Mouse (Mus musculus) layer of hippocampus, postnatal 14 days (tissue): Measurements from ENCODE around the gene Kcnq1. TPM values are rescaled to one million over a fixed set of nuclear protein-coding genes. Genes with fewer than 3 reads are reported as not detected.

Experiments used
- DNase-seq, 2 experiments: peaks; one replicate each; pipeline ENCODE4 v3.0.0; 2021 to 2022; ENCODE audit warnings: low spot score in 2 of 2, mixed read lengths in 1 of 2
- total RNA-seq, 2 experiments: library from RNA; stranded (reverse); gene quantifications; 2 replicates each; pipeline ENCODE4 v1.2.3; 2021

The Kcnq1 gene
- total RNA-seq, 2 experiments from 2014 or later = 1.0 to 1.6 TPM

DNA sequence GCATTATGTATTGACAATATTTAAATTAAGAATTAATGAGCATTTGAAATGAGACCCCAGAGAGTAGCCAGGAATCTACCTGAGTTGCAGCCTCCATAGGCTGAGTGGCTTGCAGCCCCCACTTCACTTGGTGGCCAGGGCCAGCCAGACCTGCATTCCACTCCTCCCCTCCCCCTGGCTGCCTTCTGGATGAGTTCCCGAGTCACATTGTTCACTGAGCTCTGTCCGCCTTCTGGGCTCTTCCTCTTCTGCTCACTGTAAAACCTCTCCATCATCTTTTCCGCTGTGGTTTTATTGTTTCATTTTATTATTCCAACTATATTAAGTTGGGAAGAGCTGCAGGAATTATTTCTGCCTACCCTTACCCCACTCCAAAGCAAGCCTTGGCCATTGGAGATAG, 204.1 kb downstream of the Kcnq1 start:
- no peak for DNase-seq

DNA sequence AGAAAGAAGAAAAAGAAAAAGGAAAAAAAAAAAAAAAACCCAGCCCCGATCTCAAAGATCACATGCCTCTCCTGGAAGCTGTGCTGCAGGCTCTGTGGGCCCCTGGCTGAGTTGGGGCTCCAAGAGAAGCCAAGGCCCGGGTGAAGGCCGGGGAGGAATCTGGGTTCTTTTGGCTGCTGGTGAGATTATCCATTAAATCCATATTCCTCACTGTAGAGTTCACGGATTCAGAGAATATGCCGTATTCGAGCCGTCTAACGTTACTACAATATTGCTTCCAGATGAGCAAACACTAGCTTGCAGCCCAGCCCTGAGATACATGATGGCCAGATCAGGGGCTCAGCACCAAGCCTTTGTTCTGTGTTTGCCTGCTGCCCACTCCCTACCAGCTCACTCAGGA, 204.7 kb downstream of the Kcnq1 start:
- no peak for DNase-seq

DNA sequence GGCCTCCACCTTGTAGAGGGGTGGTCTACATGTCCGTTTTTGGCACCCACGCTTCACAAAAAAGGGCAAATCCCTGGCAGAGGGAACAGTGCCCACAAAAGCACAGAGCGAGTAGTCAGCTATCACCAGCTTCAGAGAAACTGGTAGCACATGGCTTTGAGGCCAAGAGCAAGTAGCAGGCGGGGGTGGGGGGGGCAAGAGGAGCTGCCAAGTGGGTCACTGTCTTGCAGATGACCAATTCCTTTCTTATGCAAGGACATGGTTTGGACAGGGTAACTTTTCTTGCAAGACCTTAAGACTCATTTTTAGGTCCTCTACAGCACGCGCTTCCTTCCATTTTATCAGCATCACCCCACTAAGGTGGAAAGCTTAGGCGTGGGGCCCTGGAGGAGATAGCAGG, 205.3 kb downstream of the Kcnq1 start:
- no peak for DNase-seq

DNA sequence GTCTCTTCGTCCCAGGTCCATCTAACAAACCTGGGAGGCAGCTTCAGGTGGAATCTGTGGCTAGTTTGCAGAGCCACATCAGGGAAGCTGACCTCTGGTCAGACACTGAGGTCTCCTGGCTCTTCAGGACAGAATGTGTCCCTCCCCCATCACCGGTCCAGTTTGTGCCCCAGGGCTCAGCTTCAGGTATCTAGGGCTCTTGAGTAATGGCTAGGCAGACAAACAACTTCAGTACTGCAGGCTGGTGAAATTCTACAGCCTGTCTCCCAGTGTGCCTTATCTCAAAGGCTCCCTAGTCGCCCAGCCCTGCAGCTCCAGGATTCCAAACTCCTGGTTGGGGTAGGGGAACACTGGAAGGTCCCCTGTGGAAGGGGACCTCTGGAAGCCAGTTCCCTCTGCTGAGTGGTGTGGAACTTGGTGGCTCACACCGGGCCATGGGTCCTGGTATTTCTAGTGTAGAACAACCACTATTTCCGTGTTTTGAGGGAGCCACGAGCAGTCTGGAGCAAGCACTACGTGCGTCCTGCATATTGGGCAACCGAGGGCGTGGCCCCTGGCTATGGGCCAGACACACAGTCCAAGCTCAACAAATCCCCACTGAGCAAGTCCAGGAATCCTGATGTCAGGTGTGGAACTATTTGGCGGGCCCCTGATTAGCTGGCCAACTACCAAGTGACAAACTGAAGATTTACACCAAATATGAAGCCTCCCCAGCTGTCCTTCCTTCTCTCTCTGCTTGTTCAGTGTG, 207.6 kb downstream of the Kcnq1 start:
- DNase-seq = no peak

DNA sequence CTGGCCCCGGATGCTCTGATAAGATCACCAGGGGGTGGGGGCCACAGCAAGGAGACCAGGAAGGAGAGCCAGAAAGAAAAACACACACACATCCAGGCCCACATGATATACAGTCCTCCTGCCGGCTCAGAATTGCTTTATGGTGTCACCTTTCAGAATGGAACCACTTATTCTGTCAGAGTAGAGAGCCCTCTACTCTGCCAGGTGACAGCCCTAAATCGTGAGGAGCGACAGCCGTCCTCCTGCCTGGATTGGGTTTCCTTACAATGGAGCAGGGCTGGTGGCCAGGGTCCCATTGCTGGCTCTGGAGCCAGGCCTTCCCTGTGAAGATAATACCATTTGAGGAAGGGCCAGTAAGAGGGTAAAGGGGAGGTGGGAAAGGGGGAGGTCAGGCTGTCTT, 212.3 kb downstream of the Kcnq1 start:
- no peak for DNase-seq

DNA sequence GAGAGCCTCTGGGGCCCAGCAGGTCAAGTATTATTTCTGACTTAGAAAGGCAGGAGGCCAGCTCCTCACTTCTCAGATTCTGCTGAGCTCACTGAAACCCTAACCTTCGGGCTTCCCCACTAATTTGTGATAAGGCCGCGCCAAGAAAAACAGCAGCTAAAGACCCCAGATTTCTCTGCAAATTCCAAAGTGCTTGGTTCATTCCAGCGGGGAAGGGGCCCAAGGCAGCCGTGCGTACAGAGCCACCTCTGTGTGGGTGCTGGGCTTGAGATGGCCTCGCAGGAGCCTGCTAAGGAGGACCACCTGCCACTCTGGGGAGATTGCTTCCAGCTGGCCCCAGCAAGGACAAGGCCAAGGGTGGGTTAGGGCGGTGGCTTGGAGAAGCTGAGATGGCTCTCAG, 214.2 kb downstream of the Kcnq1 start:
- no peak for DNase-seq

DNA sequence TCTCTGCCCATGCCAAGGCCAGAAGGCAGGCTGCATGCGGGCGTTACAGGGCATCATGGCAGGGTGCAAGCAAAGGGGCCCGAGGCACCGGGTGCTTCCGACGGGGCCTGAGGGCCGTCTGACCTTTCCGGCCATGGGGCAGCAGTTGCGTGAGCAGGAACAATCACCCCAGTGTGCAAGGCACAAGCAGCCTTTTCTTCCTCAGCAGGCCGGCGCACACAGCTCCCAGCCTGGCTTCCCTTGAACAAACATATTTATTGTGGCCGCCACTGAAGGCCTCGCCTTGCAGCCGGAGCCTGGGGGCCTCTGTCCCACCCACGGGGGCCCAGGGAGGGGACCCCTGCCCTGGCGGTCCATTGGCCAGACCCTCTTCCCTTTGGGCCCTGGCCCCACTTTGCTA, 218.9 kb downstream of the Kcnq1 start:
- DNase-seq = peak in 1 of 2 experiments; percentile 17

DNA sequence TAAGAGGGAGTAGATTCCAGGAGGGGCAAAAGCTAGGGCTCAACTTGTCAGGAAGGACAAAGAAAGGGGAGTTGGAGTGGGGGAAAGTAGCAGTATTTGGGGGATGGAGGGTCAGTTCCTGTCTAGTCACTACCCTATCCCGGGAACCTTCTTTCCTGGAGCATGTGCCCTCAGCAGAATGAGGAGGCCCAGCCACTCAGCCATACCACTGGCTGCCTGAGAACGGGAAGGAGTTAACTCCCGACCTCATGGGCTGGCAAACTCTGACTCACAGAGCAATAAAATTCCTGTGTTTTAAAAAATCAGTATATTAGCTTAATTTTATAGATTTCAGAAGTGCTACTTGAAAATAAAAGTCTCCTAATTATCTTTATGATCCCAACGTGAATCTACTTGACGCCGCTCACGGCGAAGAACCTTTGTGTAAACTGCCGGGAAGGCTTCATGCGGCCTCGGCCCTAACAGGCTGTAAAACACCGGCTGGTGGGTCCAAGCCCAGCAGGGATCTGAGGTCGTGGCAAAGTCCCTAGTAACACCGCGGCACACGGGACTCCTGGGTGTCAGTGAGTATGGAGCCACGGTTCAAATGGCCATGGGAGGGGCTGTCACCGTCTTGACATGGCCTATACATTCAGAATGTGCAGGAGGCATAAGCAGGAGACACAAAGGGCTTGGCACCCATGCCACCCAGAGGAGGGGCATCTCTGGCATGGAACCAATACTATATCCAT, 222.2 kb downstream of the Kcnq1 start:
- no peak for DNase-seq

DNA sequence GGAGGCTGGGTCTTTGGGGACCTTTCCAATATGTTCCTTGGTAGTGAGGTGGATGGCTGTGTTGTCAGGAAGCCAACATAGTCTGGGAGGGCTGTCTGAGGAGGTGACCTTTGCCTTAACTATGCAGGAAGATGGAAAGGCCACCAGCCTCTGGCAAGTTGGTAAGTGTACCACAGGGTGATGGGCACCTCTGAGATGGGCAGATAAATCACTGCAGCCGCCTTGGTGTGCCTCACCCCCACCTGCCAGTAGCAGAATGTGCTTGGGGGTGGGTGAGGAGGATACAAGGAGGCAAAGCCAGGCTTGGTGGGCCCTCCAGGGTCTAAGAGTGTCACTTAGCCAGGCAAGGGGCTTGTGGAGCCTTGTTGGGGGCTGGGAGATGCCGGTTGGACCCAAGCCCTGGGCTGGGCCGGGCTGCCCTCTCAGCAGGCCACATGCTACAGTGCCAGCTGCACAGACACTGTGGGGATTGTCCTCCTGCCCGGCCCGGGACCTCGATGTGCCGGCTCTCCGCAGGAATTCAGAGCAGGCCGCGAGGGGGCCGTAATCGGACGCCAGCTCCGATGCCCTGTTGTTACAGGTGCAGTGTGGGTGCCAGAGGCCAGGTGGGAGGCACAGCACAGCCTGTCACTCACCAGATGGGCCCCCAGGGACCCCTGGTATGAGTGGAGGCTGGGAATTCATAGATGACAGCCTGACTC, 223.1 kb downstream of the Kcnq1 start:
- DNase-seq = peak in 1 of 2 experiments; percentile 26

DNA sequence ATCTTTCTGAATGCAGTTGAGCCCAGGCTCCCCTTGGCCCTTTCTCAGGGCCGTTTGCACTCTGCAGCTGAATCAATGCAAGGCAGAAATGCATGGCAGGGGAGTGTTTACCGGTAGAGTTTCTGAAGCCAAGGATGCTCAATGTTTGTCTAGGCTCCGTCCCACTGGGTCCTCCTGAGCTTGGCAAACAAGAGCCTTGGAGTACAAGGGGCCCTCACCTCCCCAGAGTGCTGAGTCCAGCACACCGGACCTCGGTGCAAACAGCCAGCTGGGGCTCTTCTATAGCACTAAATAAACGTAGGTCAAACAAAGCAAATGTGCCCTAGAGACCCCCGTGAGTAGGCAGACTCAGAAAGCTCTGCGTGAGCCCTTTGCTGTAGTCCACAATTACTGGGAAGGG, 226.9 kb downstream of the Kcnq1 start:
- no peak for DNase-seq

DNA sequence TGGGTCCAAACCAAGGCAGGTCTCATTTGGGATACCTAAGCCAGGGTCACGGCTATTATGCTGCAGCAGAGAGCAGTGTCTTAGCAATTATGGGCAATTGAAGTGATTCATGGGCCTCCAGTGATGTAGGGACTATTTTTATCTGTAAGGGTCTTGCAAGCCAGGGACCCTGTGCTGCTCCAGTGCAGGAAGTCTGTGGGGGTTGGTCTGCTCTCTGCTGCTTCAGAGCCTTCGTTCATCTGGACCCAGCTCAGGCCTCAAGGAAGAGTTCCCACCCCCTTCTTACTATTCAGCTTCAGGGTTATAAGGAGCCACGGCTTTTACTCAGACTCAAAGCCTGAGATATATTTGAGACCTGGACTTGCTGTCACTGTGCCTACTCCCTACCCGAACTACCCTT, 227.4 kb downstream of the Kcnq1 start:
- no peak for DNase-seq

DNA sequence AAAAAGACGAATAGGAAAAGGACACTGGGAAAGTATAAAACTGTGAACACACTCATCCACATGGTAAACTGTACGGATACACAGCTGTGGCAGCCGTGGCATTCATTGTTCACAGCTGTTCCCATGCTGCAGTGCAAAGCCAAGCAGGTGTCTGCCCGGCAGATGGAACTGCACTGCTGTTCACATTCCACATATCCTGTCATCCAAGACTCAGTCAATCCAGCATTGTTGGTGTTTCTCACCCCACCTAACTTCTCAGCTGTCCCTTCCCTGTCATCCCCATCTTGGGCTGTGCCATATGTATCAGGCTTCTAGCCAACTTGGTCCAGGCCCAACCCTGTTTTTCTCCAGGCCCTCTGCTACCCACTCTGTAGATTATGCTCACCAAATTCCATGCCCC, 232.5 kb downstream of the Kcnq1 start:
- no peak for DNase-seq

DNA sequence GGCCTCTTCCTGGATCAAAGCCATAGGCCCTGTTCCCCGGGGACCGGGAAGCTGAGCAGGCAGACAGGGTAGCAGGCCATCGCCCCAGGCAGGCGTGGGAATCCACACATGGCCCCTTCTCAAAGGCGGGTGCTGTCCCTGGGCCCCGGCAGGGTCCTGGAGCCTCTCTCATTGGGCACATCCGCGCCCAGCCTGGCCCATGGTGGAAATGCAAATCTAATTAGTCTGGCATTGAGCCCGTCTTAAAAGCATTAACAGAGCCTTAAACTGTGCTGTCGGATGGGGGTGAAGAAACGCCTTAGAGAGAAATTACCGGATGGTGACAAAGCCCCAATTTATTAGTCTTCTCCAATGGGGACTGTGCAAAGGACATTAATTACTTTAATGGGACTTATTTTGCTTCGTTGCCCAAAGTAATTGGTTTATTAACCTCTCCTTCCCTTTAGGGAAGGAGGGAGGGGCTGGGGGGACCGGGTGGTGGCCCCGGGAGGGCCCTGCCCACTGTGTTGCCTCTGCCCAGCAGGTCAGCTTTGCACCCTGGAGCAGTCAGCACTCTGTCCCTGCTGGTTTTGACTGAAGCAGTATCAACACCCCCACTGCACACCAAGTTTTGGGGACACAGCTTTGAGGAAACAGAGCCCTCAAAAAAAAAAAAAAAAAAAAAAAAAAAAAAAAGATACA, 234.6 kb downstream of the Kcnq1 start:
- peak in 1 of 2 experiments; percentile 33 for DNase-seq

DNA sequence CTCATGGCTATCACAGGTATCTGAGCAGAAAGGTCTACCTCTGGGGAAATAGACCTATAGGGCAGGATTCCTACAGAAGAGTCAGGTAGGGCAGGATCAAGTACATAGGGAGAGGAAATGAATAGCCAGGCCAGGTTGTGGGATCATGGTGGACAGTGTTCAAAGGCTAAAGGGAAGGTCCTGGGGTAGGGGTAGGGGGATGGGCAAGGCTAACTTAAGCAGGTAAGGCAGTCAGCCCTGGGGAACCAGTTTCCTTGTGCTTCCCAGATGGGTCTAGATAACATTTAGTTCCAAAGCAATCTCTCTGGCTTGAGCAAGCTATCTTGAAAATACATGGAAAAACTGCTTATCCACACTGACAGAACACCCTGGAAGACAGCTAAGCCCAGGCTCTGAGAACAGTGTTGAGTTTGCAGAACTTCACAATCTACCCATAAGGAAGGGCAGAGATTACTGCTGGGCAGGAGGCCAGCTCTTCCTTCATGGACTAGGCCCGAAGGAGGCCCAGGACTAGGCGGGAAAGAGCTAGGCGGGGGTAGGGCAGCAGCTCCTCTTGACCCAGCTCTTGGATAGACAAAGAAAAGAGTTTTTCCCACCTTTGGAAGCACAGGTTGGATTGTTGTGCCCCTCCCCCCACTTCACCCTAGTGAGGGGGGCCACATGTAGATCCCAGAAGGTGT, 235.3 kb downstream of the Kcnq1 start:
- DNase-seq = no peak

DNA sequence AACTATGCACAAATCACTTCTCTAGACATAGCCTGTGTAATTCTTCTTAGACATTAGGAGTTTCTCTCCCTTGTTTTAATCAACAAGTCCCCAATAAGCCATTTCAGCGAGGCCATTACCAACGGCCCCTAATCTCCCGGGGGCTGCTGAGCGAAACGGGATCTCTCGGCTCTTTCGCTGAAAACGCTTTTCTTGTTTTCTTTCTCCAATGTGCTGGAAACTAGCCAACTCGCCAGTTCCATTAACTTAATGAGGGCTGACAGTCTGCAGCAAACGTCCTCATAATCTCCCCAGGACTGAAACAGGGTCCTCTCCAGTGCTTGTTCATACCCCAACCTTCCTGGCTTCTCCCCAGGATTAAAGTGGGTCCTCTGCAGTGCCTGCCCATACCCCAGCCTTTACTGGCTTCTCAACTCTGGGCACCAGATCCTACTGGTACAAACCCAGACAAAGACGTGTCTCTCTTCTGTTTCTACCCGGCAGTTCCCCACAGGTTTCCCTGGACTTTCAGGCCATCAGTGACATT, 237.7 kb downstream of the Kcnq1 start:
- DNase-seq = peak in 1 of 2 experiments; percentile 29

DNA sequence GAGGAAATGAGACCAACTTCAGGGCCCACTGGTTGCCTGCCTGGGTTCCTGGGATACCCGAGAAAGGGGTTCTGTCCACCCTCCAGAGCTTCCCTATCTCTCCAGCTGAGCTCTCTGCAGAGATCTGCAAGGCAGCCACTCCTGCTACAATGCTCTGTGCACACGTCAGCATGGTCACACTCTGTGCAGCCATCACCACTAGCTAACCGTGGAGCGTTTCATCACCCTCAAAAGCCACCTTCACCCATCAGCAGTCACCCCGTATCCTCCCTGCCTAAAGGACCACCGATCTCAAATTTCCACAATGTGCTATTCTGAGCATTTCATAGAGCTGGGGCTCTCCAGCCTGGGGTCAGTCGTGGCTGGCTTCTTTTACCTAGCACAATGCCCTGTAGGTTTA, 243.1 kb downstream of the Kcnq1 start:
- DNase-seq = no peak

DNA sequence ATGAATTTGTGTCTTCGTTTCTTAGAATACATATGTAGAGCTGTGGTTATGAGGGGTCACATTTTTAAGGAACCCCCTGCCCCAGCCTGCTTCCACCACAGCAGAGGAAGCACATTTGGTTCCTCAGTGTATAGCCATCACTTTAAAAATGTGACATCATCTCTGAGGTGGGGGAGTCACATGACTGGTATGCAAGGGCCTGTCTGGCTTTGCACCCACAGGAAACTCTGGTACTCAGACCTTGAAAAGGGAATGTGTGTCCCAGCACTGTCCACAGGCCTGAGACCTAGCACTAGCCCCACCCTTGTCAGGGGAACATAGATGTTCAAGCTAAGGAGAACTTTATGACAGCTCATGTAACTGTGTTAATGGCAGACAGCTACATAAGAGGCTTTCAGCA, 243.7 kb downstream of the Kcnq1 start:
- no peak for DNase-seq

DNA sequence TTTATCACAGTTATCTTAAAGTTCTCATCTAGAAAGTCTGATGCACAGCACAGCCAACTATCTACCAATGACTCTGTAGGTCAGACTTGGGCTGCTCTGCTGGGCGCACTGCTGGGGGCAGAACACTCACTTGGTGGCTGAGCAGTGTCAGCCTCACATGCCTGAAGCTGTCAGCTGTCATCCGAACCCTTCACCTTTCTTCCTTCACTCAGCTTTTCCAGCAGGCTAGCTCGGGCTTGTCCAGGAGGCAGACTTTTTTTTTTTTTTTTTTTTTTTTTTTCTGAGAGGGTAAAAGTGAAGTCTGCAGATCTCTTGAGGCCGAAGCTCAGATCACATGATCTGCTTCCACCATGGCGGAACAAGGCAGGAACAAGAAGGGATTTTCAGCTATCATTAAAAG, 249.7 kb downstream of the Kcnq1 start:
- DNase-seq = no peak

DNA sequence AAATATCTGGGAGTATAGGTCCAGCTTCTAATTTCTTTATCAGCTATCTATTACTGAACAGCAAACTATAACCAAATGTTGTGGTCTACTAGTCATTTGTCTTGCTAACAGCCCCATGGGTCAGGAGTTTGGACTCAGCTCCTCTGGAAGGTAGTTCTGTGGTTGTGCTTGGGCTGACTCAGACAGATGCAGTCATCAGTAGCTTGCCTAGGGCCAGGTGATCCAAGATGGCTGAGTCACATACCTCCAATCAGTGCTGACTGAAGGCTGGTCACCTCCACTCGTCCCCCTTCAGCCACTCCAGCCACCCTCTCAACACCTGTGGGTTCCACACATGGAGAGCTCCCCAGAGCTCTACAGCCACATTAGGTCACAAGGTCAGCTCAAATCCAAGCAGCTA, 250.9 kb downstream of the Kcnq1 start:
- DNase-seq = no peak

DNA sequence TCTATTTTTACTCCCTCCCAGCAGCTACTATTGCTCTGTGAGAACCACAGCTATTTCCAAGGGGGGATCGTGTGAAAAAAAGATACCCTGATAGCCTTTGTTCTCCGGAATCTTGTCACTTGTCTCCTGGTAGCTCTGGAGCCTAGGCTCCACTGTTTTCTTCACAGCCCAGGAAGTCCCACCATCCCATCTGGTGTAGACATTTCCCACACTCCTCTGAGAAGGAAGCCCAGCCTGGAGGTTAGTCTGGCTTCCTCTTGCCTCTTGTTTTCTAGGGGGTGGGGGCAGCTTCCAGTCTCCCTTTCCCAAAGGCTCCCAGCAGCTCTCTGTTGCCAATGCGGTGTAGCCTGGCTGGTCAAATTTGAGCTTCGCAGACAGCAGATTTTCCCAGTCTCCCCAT, 251.7 kb downstream of the Kcnq1 start:
- DNase-seq = no peak

DNA sequence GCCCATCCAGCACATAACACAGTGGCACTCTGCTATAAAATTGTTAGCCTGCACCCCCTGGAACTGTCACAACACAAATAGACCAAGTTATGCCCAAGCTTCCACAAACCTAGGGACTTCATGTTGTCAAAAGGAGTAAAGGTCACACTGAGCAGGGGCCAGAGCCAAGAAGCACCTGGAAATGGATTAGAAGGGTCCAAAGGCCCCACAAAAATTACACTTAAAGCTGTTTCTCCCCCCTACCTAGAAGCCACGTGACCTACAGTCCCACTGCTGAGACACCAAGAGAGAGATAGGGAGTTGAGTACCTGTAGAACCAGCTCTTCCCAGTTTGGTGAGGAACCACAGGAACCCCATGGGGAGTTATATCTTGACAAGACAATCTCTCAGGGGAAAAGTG, 253.6 kb downstream of the Kcnq1 start:
- DNase-seq = no peak
